Mouse (Mus musculus): ENCODE measurements around the gene Dlgap1.

GRCm38 (mm10) chr17:70806600-70806999 is 837.7 kb downstream of the Dlgap1 start:
- TF ChIP-seq CTCF (IDR thresholded peaks at IDR 0.05; ENCODE audit: low read depth) (no peak), EP300 (IDR thresholded peaks at IDR 0.05; ENCODE audit: low read depth) (no peak)
